In genomic region chr8:84339320-84339719, GRCm38 (mm10) we compare ENCODE assay signal across 14 mouse cellular contexts. TPM values are rescaled to one million over a fixed set of nuclear protein-coding genes. Genes with fewer than 3 reads are reported as not detected.
DNase-seq lines count a peak whose midpoint lies in the region; ATAC-seq lines count a peak whose summit lies in the region.
"Had no signal": no experiment of that assay in that cellular context is flagged by ENCODE, and none has a peak within 500 bp of the region (broad histone marks: within the 10 kb centered on the region; RNA-seq: fewer than 3 reads in every experiment).

No protein-coding gene starts in this region.

- intact Hi-C loops in left cerebral cortex, postnatal 4 days (cut with DNase I) = no loop called here

- no peak for DNase-seq in cerebellum, postnatal 4 days (ENCODE audit: low spot score in 2 of 2)
- DNase-seq in left cerebral cortex, postnatal 4 days = peak; percentile 47
- no peak for DNase-seq in left cerebral cortex, adult 9 months (ENCODE audit: low spot score in 2 of 2)
- peak; percentile 92 for DNase-seq in brain, adult 2 months (ENCODE audit: low read depth, low spot score)
- peak; percentile 79 to 86 for DNase-seq in cerebellum, postnatal 10 days
- no peak for DNase-seq in urinary bladder, postnatal 4 days (ENCODE audit: low spot score in 2 of 2)
- no peak for DNase-seq in heart, postnatal 4 days
- DNase-seq: gastrocnemius, postnatal 14 days; kidney, postnatal 10 days; thymus, adult 18-20 months had no signal

- peak; percentile 83 for ATAC-seq in cerebellum, adult (ENCODE audit: insufficient number of reproducible peaks, low FRiP score, low TSS enrichment)
- ATAC-seq: activated CD4-positive, CD25-positive, alpha-beta regulatory T cell, adult 4 months; forebrain, embryonic 16.5 days; lung, postnatal 0 days had no signal

RNA-seq across cellular contexts. Expression of gene Cacna1a, which starts 48.9 kb away (rescaled TPM):
- total RNA-seq in left cerebral cortex, postnatal 4 days (2021) = 100 to 1,000 TPM; 151 to 183 TPM
- 1 to 10 TPM; 6.6 to 8.0 TPM for total RNA-seq in heart, postnatal 4 days (2021)

Comparison
In these comparisons a context has a peak if more than half of its experiments do, and no peak if none do; other contexts are left out.
1. DNase-seq: peak in left cerebral cortex, postnatal 4 days (single experiment), brain, adult 2 months (single experiment) and cerebellum, postnatal 10 days (2 of 2); none in cerebellum, postnatal 4 days (0 of 2), left cerebral cortex, adult 9 months (0 of 2), urinary bladder, postnatal 4 days (0 of 2) and heart, postnatal 4 days (single experiment).
2. RNA of gene Cacna1a, which starts 48.9 kb away (total RNA-seq): 151 to 183 TPM in left cerebral cortex, postnatal 4 days; 6.6 to 8.0 TPM in heart, postnatal 4 days; every median in the first group is over 10 times any median in the second.